Mouse (Mus musculus): ENCODE measurements around the gene Tnf. TPM values are rescaled to one million over a fixed set of nuclear protein-coding genes. Genes with fewer than 3 reads are reported as not detected.

Gene Tnf
- polyA plus RNA-seq, 1 experiment from 2014 or later = 0.95 TPM

DNA sequence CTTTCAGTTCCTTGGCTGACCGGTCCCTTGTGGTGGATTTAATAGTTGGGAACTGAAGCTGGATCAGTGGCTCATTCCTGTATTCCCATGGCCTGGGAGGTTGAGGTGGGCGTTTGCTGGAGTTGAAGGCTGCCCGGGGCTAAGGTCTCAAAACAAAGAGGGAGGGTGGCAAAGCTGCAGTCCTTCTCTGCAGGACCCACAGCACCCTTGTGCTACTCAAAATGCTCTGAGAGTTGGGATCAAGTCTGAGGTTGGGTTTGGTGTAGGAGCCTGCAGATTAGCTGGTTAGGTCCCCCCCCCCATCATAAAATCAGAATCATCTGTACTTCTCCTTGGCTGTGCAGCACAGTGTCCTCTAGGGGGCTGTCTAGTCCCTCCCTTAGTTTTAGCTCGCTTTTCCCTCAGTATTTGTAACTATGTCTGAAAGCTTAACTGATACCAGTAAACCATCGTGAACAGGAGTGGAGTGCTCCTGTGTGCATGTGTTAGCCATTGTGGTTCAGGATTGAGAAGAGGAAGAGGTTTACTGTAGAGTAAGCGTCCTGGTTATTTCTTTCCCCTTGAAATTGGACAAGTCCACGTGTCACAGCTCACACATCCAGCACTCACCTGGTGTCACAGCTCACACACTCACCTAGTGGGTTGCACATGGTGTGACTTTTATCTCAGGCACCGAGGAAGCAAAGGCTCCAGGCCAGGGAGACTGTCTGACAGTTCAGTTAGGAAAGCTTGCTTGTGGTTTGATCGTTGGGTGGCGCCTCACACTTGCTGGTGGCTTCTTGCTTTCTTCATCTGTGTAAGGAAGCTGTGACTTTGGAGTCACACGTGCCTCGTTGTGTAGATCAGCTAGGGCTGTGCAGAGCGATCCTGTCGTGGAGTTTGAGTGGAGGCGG lies 44.2 kb upstream of the Tnf start:
- Histone ChIP-seq H3K9ac (replicated peaks; ENCODE audit: low read depth) (no peak overlapping the region), H3K27ac (ENCODE audit: low read length) (peak overlapping the region; percentile 47; the same call in 1 of the 2 replicates), H3K27me3 (replicated peaks; ENCODE audit: insufficient read depth, low read length) (no peaks in the 10 kb centered on the region), H3K36me3 (ENCODE audit: insufficient read depth, low read length) (peaks cover 47% of the 10 kb centered on the region), H3K4me2 (replicated peaks; ENCODE audit: low read depth, low read length) (no peak overlapping the region), H3K4me3 (ENCODE audit: low read depth, low read length) (no peak overlapping the region), H3K9me3 (ENCODE audit: low read length) (no peaks in the 10 kb centered on the region), H3K4me1 (ENCODE audit: insufficient read depth, low read depth, low read length) (peaks cover 15% of the 10 kb centered on the region)
- 67% methylated on average over 15 of the region's 15 CpGs for WGBS
- no peak for TF ChIP-seq EP300 (IDR thresholded peaks at IDR 0.05)
- TF ChIP-seq CTCF (IDR thresholded peaks at IDR 0.05) = peak; percentile 65
- no peak for ATAC-seq
- DNase-seq (ENCODE audit: low spot score) = peak; percentile 67

DNA sequence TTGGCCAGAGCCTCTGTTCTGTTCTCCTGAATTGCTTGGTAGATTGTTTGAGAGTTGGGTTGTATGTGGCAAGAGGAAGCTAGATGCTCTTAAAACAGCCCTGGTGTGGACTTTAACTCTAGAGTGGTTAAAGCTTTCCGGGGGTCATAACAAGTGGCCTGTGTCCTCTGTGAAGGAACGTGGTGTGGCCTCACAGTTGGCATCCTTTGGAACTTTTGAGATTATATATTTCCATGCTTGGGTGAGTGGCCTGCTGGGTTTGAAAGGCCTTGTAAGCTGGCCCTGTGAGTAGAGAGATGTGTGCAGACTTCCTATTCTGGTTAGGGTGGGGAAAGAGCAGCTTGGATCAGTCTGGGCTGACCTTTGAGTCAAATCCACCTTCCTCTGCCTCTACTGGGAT lies 43.2 kb upstream of the Tnf start:
- no peak for TF ChIP-seq CTCF (IDR thresholded peaks at IDR 0.05)
- TF ChIP-seq EP300 (IDR thresholded peaks at IDR 0.05) = no peak
- H3K4me3 ChIP-seq (ENCODE audit: low read depth, low read length) = no peak overlapping the region
- H3K4me1 ChIP-seq (ENCODE audit: insufficient read depth, low read depth, low read length) = peaks cover 21% of the 10 kb centered on the region
- H3K9ac ChIP-seq (replicated peaks; ENCODE audit: low read depth) = no peak overlapping the region
- peaks cover 43% of the 10 kb centered on the region for H3K36me3 ChIP-seq (ENCODE audit: insufficient read depth, low read length)
- H3K9me3 ChIP-seq (ENCODE audit: low read length) = no peaks in the 10 kb centered on the region
- no peak for ATAC-seq
- peak; percentile 65 for DNase-seq (ENCODE audit: low spot score)
- H3K27me3 ChIP-seq (replicated peaks; ENCODE audit: insufficient read depth, low read length) = no peaks in the 10 kb centered on the region
- H3K27ac ChIP-seq (ENCODE audit: low read length) = 0 out of 2 replicates have a peak overlapping the region, but pooled peaks have one; percentile 15
- H3K4me2 ChIP-seq (replicated peaks; ENCODE audit: low read depth, low read length) = no peak overlapping the region
- 31% methylated on average over 2 of the region's 2 CpGs for WGBS

DNA sequence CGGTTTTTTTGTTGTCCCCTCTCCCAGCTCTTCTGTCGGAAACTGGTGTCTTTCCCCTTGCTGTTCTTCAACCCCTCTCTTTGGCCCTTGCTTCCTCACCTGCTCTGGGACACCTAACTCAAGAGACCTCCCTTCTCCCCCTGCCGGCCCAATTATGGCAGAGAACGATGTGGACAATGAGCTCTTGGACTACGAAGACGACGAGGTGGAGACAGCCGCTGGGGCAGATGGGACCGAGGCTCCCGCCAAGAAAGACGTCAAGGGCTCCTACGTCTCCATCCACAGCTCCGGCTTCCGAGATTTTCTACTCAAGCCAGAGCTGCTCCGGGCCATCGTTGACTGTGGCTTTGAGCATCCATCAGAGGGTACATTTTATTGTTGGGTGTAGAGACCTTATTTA lies 41.3 kb upstream of the Tnf start:
- ATAC-seq (no peak), DNase-seq (ENCODE audit: low spot score) (peak; percentile 63)
- peaks cover 21% of the 10 kb centered on the region for H3K4me1 ChIP-seq (ENCODE audit: insufficient read depth, low read depth, low read length)
- H3K4me2 ChIP-seq (replicated peaks; ENCODE audit: low read depth, low read length) = peak overlapping the region; percentile 81
- no peaks in the 10 kb centered on the region for H3K27me3 ChIP-seq (replicated peaks; ENCODE audit: insufficient read depth, low read length)
- WGBS = 2% methylated on average over 16 of the region's 16 CpGs
- peak overlapping the region; percentile 99 for H3K9ac ChIP-seq (replicated peaks; ENCODE audit: low read depth)
- peak overlapping the region; percentile 100 for H3K27ac ChIP-seq (ENCODE audit: low read length)
- no peaks in the 10 kb centered on the region for H3K9me3 ChIP-seq (ENCODE audit: low read length)
- H3K36me3 ChIP-seq (ENCODE audit: insufficient read depth, low read length) = peaks cover 29% of the 10 kb centered on the region; the same call in 1 of the 2 replicates
- TF ChIP-seq CTCF (IDR thresholded peaks at IDR 0.05) (peak; percentile 40), EP300 (IDR thresholded peaks at IDR 0.05) (no peak)
- H3K4me3 ChIP-seq (ENCODE audit: low read depth, low read length) = peak overlapping the region; percentile 91

DNA sequence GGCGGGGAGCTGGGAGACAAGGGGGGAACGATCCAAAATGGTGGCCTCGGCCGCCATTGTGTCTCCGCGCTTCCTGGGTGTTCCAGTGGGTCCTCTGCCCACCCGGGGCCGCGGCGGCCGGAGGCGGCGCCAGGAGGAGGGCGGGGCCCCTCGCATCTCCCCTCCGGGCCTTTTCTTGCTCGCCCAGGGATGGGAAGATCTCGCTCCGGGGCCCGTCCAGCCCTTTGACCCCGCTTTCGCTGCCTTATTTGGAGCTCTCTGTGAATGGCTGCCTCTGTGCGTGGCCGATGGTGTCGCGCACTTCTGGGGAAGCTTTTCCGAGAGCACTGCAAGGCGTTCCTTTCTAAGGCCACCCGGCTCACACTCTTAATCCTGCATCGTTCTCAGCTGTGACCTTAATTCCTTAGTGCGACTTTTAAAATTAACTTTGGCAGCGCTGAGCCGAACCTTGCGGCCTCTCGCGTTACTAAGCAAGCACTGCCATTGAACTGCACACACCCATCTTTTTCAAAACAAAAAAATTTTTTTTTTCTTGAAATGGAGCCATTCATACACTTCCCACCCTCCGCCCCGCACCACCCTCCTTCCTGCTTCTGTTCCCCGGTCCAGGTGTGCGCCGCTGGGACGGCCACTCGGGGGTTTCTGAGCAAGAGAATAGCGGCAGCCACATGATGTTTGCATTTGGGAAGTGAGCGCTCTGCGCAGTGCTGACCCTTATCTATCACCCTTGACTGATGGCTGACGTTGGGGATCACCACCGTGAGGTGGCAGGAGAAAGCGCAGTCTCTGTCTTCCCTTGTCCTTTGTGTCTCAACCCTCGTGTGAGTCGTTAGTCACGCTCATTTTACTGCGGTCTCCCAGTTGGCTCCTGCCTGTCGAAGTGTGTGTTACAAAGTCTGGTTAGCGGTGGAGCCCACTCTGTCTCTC lies 40.5 kb upstream of the Tnf start:
- TF ChIP-seq EP300 (IDR thresholded peaks at IDR 0.05) (no peak), CTCF (IDR thresholded peaks at IDR 0.05) (peak; percentile 45)
- Histone ChIP-seq H3K27ac (ENCODE audit: low read length) (peak overlapping the region; percentile 100), H3K4me1 (ENCODE audit: insufficient read depth, low read depth, low read length) (peaks cover 21% of the 10 kb centered on the region), H3K4me2 (replicated peaks; ENCODE audit: low read depth, low read length) (peak overlapping the region; percentile 81), H3K36me3 (ENCODE audit: insufficient read depth, low read length) (peaks cover 28% of the 10 kb centered on the region; the same call in 1 of the 2 replicates), H3K9me3 (ENCODE audit: low read length) (no peaks in the 10 kb centered on the region), H3K9ac (replicated peaks; ENCODE audit: low read depth) (peak overlapping the region; percentile 99), H3K27me3 (replicated peaks; ENCODE audit: insufficient read depth, low read length) (no peaks in the 10 kb centered on the region), H3K4me3 (ENCODE audit: low read depth, low read length) (peak overlapping the region; percentile 91)
- under 1% methylated on average over 49 of the region's 55 CpGs for WGBS
- peak; percentile 43 for ATAC-seq
- DNase-seq (ENCODE audit: low spot score) = peak; percentile 84

DNA sequence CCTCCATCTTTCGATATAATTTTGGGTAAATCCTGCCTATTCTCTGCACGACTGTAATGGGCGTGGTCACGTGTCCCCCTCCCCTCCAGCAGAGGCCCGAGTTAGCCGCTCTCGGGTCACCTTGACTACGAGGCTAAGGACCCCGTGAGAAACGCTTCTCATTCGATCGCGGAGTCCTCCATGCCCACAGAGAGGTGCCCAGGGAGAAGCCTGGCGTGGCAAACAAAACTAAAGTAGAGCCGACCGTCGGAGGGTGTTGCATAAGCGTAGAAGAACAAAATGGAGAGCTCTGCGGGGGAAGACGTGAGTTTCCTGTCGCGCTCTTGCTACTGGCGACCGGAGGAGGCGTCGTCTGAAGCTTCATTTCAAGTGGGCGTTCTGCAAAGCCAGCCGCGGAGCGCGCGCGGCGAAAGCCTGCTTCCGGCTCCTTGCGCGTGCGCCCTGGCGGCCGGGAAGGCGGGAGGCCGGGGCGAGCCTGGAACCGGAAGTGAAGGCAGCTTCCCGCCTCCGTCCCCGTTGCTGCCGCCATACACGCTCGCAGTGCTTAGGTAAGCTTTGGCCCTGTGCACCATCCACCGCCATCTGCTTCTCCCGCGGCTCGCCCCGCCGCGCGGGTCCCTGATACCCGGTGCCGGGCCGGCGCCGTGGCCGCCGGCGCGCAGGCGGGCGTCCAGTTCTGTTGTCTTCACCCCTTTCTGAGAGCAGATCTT lies 39.7 kb upstream of the Tnf start, which contains the start of gene Ddx39b:
Gene Ddx39b, plus strand, starts transcription at position 442 of the 710 bp plus-strand sequence.
- H3K4me1 ChIP-seq (ENCODE audit: insufficient read depth, low read depth, low read length) = peaks cover 21% of the 10 kb centered on the region
- peak within 1 kb of the TSS; percentile 99 for H3K9ac ChIP-seq (replicated peaks; ENCODE audit: low read depth)
- WGBS = under 1% methylated on average over 62 of the region's 69 CpGs
- H3K9me3 ChIP-seq (ENCODE audit: low read length) = no peaks in the 10 kb centered on the region
- H3K27ac ChIP-seq (ENCODE audit: low read length) = peak within 1 kb of the TSS; percentile 100
- TF ChIP-seq CTCF (IDR thresholded peaks at IDR 0.05) (peak; percentile 46), EP300 (IDR thresholded peaks at IDR 0.05) (peak; percentile 90)
- no peaks in the 10 kb centered on the region for H3K27me3 ChIP-seq (replicated peaks; ENCODE audit: insufficient read depth, low read length)
- peak within 1 kb of the TSS; percentile 91 for H3K4me3 ChIP-seq (ENCODE audit: low read depth, low read length)
- peaks cover 20% of the 10 kb centered on the region; the same call in 1 of the 2 replicates for H3K36me3 ChIP-seq (ENCODE audit: insufficient read depth, low read length)
- ATAC-seq (peak; percentile 89), DNase-seq (ENCODE audit: low spot score) (peak; percentile 98)
- peak within 1 kb of the TSS; percentile 81 for H3K4me2 ChIP-seq (replicated peaks; ENCODE audit: low read depth, low read length)

Data from lung, postnatal 0 days (tissue).